Mouse (Mus musculus) adrenal gland, postnatal 10 days (tissue): ENCODE measurements at regions not wholly inside any gene's neighbourhood (a gene's known extent, or its start where the extent isn't known, plus 50 kb on each side); places are given as distances from the start of the nearest gene placed in this dataset.
"Not testable (repeated sequence)": the region's sequence is repeated elsewhere in the genome, so short reads cannot be mapped to it uniquely, and the experiment has no call there.

Experiments used
- DNase-seq: peaks from one replicate; pipeline ENCODE4 v3.0.0; 2021; ENCODE audit warnings: mixed read lengths

DNA sequence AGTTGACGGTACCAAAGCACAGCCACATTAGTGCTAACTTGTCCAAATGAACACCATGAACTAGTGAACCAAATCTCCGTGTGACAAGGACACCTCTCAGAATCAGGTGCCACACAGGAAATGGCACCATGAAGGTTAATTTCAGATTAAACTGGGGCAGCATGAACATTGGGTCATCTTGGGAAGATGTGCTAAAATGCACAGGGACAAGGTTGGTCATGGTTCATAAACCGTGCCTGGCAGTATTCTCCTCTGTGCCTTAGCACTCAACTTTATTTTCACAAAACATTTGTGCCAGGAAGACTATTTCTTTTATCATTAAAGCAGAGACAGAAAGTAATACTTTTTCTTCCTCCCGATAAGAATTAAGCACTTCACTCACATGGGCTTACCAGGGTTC is 672.6 kb downstream of the Rwdd3 start:
- no peak for DNase-seq

DNA sequence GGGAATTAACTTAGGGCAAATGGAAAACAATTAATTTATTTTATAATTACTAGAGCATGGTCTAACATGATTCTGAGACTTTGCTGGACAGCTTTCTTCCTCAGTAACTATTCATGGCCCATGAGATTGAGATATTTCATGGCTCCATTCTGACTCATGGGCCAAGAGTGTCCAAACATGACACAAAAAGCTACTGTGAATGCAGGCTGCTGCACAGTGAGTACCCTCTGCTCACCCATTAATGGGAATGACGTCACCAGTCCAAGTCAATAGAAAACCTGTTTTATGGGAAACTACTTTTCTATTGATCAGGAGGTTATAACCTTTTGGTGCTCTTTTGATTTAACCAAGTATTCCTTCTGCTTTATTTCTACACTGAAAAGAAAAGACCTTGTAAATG is 693.6 kb downstream of the Rwdd3 start:
- no peak for DNase-seq

DNA sequence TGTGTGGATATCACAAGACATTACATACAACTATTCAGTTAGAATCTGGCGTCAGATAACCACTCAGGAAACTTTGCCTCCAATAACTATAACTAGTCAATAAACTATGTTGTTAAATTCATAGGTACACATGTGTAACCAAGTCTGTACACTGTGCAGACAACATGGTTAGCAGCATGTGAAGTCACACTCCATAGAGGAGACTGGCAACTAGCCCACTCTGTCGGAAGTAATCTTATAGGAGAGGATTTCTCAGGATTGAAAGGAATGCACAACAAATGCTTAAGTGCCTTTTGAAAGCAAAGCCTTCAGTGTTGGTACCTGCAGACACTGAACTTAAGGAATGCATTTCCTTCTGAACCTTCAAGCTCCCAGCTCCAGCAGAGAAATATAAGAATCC is 693.0 kb upstream of the Ptbp2 start:
- DNase-seq: no peak

DNA sequence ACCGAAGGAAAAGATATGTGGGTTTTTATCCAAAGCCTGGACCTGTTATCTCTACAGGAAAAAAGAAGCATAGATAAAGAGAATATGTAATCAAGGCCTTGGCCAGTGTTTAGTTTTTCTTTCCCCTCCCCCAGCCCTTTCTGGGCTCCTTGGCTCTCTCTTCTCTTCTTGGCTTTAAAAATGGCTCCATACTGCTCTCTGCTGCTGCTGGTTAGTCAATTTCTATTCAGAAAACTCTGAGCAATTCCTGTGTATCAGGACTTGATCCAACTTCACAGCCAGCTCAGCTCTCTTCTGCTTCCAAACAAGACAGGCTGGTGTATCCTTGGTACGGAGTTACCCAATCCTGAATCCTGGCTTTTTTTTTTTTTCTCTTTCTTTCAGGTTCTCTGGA is 689.4 kb upstream of the Ptbp2 start:
- peak; percentile 65 for DNase-seq

DNA sequence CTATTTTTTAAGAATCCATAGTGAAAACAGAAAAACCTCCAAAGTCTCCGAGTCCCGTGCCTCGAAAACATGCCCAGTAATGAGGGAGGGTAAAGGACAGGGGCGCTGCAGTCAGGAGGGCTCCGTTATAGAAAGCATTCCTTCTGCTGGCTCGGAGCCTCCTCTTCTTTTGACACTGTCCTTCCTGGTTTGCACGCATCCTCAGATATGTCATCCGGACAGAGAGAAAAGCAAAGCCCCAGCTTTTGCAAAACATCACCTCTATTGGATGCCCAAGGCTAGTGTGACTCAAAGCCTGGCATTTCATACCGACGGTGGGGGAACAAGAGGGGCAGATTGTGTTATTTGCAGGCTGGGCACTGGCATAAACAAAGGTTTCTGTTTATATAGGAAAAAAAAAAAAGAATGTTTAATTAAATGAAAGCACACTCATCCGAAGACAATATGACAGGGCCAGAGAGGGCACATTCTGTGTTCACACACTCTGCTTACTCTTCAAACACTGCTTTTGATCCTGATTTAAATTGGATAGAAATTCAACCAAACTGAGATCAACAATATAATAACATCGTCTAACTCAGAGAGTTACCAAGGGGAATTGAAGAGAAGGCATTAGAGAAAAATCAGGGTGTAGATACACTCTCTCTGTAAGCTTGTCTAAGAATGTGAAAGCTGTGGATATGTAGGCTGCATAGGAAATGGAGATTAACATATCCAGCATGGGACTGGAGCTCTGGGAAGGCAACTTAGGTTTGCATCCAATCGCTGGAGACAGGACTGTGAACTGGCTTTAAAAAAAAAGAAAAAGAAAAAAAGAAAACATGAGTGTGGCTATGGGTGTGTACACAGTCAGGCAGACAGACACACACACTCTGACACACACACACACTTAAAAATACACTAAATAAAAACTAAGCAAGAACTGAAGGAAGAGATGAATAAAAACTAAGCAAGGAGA is 688.7 kb upstream of the Ptbp2 start:
- peak; percentile 25 for DNase-seq

DNA sequence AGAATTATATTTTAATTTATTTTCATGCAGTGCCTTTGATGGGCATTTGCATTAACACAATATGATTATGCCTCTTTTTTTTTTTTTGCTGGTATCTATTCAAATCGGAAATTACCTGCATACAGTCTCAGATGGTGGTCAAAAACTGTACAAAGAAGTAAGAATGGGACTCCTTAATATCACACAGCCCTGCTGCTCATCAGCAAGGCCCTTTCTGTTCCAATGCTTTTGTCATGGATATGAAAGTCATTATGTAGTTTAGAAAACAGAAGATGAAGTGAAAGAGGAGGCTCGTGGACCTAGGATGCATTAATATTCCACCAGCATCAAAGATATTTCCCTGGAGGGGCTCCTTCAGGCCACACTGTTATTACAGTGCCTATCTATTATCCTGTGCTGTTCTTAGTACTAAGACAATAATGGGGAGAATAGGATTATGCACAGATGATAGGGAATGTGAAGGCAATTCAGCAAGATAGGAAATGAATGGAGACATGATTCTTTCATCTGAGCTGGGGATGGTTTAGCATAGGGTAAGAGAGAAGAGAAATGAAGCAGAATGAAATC is 687.7 kb upstream of the Ptbp2 start:
- no peak for DNase-seq

DNA sequence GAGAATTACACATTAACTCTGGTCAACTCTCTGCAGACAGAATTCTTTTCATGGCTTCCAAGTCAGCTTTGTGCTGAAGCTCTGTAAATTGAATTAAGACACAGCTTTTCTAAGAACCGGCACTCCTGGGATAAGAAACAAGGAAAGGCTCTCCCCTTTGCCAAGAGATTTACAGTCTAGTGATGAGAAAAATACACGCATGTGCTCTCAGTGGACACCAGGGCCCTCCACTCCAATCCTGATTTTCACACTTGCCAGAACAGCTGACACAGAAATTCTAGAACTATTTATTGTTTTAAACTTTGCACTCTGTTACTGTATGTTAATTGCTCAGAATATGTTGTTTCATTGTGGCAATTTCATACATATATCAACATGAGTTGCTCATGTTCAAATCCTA is 684.6 kb upstream of the Ptbp2 start:
- DNase-seq: no peak

DNA sequence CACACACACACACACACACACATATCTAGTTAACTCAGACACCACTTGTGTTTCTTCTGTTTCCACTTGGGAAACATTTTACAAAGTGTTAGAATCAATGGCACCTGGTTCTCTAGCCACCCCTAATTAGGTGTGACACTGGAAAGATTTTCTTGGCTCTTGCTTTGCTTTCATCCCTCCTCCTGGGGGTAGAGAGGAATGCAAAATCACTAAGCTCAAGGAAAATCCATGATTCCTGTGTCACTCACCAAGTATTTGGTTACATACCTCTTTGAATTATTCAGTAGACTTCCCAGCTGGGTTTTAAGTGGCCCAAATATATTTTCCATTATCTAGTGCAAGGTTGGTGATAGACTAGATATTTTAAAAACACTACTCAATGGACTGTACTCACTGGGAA is 676.5 kb upstream of the Ptbp2 start:
- no peak for DNase-seq

DNA sequence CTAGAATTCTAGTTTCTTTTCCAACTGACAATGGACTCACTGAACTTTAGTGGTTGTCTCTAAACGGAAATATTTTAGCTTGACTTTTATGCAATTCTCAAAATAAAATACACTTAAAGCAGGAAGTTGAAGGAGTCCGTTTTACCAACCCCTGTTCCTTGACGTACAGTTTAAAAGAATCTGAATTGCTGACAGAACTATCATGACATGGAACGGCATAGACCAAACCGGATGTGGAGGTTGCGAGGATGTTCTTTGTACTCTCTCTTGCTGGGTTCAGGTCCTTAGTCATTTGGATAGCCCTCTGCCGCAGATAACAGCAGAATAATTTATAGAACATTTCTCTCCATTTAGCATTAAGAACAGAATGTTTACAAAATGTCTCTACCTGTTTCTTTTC is 673.6 kb upstream of the Ptbp2 start:
- DNase-seq: no peak

DNA sequence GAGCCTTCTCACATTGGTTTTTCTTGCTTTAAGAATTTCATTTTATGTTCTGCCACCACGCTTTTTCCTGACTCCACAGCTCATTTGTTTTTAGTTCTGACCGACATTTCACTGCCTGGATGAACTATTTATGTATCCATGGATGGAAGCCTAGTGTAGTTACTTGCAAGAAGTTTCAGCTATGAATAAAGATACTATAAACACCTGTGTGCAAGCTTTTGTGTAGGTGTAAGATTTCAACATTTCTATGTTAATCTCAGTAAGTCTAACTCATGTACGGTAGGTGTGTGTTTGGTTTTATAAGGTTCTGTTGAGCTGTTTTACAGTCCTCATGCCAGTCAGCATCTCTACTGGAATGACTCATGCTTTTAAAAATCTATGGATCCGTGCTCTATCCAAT is 656.9 kb upstream of the Ptbp2 start:
- DNase-seq: no peak

DNA sequence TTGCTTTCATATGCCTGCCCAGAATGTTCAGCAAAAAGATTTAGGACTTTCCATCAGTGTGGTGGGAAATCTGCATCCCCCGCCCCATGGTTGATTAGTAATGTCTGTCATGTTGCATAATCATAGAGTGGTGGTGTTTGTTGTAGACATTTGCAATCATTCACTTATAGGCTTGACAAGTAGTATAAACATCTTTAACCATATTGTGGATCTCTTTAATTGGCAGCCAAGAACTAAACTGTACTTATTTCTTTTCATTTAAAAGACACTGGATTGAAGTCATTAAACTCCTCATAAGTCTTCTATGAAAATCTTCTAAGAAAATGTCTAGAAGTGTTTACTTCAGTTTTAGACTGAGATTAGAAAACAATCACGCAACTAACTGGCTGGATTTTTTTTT is 646.0 kb upstream of the Ptbp2 start:
- DNase-seq: no peak

DNA sequence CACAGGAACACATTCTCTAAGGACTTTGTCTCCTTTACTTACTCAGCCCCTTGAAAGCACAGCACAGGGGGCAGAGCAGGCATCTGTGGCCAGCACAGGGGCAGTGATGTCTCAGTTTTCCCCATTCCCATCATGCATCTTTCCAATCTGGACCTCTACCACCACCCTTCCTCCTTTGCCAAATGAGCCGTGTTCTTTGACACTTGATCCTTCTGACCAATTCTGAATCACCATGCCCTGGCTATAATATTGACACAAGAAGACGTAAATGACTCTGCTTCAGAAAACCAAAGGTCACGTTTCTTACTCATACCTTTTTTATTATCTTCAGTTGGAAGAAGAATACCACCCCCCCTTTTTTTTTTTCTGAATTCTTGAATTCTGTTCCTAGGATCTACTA is 632.4 kb upstream of the Ptbp2 start:
- no peak for DNase-seq

DNA sequence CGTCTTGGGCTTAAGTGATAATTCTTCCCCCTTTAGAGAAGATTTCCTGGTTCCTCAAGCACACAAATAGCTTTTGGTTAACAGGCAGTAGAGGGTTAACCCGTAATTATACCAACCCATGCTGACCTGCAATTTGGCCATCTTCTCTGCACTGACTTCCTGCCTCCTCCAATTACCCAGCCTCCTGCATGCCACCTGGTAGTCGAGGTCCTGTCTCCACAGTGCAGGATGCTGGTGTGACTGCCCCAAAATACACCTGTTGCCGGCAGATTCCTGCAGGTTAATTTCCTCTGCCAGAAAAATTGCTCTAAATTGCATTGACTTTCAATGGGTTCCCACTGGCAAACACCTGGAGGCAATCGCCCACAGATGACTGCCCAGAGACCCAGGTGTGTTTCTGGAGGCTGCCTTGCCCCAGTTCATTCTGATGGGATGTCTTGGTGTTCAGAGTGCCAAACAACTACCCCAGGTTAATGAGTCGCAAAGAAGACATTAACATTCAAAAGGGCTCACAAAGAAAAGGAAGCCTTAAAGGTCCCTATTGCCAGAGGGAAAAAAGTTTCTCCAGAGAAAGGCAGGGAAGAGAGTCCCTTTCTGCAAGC is 591.5 kb upstream of the Ptbp2 start:
- DNase-seq: no peak

DNA sequence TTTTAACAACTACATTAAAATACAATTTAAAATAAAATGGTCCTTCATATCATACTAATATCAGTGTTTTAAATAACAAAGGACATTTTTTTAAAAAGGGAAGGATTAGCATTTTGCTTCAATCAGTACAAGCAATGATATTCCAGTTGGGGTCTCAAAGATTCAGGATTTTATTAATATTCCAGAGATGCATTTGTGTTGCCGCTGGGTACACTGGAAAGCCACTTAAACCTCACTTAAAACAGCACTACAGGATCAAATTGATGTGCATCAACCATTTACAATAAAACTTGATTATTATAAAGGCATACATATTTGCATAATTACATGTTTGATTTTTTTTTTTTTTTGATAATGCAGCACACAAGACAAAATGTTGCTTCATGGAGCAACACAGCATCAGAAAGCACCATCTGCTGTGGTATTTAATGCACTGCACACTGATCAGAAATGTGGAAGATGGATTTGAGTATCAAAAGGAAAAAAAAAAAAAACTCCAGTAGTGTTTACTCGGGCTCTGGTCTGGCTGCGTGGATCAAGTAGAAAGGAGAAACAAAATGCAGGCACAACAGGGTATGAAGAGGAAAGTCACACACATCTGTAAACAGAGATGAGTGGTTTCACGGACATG is 558.6 kb upstream of the Ptbp2 start:
- DNase-seq: no peak

DNA sequence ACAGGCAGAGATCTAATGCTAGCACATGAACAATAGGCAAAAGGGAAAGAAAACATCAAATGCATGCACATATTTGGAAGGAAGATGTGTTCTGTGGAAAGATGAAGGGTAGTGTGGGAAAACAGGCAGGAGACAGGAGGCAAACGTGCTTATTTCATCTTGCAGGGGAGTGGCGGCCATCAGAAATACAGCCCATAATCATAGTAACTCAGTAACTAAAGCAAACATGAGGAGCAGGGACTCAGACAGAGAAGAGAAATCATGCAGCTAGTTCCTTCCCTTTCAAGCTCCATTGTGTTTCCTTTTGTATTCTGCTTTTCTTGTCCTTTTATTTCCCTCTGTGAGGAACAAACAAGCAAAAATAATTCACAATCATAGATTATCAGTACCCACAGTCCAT is 557.6 kb upstream of the Ptbp2 start:
- DNase-seq: no peak

DNA sequence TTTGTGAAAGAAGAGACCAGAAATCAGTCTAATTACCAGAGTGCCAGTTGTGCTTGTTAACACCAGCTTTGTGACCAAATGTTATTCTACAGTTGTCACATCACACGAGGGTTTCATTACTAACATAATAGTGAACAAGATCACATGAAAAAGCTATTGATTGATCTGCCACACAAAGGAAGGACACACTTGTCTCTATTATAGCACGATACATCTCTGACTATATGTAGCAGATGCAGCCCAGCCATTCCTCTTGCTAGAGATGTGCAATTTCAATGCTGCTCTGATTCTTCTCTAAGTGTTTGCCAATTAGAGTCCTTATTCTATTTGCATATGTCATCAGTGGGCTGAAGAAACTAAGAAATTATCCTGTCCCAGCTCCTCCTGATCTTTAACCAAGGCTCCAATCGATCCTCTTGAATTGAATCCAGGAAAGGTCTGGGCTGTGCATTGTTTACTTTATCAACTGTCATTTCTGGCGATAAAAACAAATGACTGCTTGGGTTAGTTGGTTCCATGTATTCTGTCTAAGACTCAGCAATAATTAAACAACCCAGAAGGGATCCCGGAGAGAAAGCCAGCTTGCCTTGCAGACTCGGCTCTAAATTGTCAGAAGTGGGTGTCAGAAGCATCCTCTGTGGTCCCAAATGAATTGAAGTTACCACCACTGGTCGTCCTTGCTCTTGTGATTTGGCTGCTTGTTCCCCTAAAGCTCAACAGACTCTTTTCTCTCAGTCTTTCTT is 551.7 kb upstream of the Ptbp2 start:
- DNase-seq: no peak

DNA sequence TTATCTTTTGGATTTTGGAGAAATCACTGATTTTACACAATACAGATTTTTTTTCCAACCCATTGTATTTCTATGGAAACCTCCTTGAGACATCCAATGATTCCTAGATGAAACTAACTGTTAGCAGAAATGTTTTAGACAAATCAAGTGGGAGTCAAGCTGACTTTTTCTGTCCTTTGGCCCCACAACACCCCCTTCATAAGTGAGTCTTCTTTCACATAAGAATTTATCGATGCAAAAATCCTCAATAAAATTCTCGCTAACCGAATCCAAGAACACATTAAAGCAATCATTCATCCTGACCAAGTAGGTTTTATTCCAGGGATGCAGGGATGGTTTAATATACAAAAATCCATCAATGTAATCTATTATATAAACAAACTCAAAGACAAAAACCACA is 522.8 kb upstream of the Ptbp2 start:
- not testable (repeated sequence) for DNase-seq

DNA sequence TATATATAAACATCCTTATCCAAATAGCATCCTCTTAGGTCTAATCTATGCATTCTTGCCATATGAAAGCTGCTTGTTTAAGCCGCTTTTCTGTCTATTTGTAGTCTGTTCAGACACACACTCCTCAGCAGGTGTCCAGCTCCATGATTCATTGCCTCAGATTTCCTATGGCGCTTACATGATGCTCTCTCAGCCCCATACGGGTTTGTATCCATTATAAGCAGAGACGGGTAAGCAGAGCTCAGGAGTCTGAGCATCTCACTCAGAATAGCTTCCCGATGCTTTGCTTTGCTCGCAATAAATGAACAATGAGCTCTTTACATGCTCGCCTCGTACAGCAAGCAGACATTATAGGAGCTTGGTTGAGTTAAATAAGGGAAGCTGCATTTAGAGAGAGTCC is 521.3 kb upstream of the Ptbp2 start:
- no peak for DNase-seq
